Mouse (Mus musculus) lung, postnatal 0 days (tissue): Measurements from ENCODE around the gene Prkcb.

Experiments used
- CTCF ChIP-seq: IDR thresholded peaks from 2 replicates; pipeline ENCODE4 v1.5.1; 2016; ENCODE audit warnings: antibody characterized with exemption, mild to moderate bottlenecking
- EP300 ChIP-seq: IDR thresholded peaks from 2 replicates; pipeline ENCODE4 v1.6.1; 2016; ENCODE audit warnings: antibody characterized with exemption, mild to moderate bottlenecking, control low read depth

GRCm38 (mm10) chr7:122387896-122388295 is 99.3 kb downstream of the Prkcb start:
- TF ChIP-seq CTCF = no peak
- TF ChIP-seq EP300 = no peak
